Mouse (Mus musculus) lung, adult 2 months (tissue): ENCODE measurements around the gene Mtfr1l.

ENCODE experiments used
- CTCF ChIP-seq: fragments of 200-500 bp; IDR thresholded peaks from 2 replicates; pipeline ENCODE4 v1.5.1; 2011; ENCODE audit warnings: mild to moderate bottlenecking, low read length, control low read depth; ENCODE audit not compliant: insufficient read depth
- POLR2A ChIP-seq: fragments of 200-500 bp; IDR thresholded peaks from 2 replicates; pipeline ENCODE4 v1.6.1; 2011; ENCODE audit warnings: low read depth, mild to moderate bottlenecking, control low read depth, low read length, borderline replicate concordance; ENCODE audit errors: extremely low read depth

- TF ChIP-seq CTCF (no peak), POLR2A (no peak)
Measured at GRCm38 (mm10) chr4:134579620-134580019, 44.4 kb upstream of the Mtfr1l start.
